Mouse (Mus musculus): ENCODE data around the gene Rxrg. TPM values are rescaled to one million over a fixed set of nuclear protein-coding genes. Genes with fewer than 3 reads are reported as not detected.

Gene Rxrg
- polyA plus RNA-seq (2014; fragmentation: Nextera tagmentation; extraction: Ambion mirVana), result 9.3 and 12.7 TPM in 2 replicates

- Histone ChIP-seq H3K4me2 (replicated peaks) (peak within 1 kb of the TSS; percentile 84), H3K9me3 (ENCODE audit: control insufficient read depth, low read length) (no peaks in the 10 kb centered on the region)
- DNase-seq (ENCODE audit: low spot score), result peak; percentile 66
These were observed at the start of gene Rxrg for GRCm38 (mm10) chr1:167598255-167599081. TSS of gene Rxrg (plus strand) at chr1:167598384.

GRCm38 (mm10) chr1:167549324-167549723 lies 48.9 kb upstream of the Rxrg start:
- Histone ChIP-seq H3K4me2 (replicated peaks) (no peak overlapping the region), H3K36me3 (replicated peaks; ENCODE audit: control insufficient read depth, insufficient read depth) (no peaks in the 10 kb centered on the region), H3K4me3 (replicated peaks; ENCODE audit: low read length) (no peak overlapping the region), H3K9me3 (ENCODE audit: control insufficient read depth, low read length) (no peaks in the 10 kb centered on the region), H3K27me3 (ENCODE audit: control insufficient read depth, insufficient read depth, low read length) (no peaks in the 10 kb centered on the region), H3K9ac (no peak overlapping the region), H3K4me1 (replicated peaks; ENCODE audit: control insufficient read depth, insufficient read depth, low read length) (0 out of 2 replicates have a peak, but pooled peaks cover 2% of the 10 kb centered on the region), H3K27ac (no peak overlapping the region)
- no peak for ATAC-seq (ENCODE audit: low FRiP score)
- 63% methylated on average over 6 of the region's 6 CpGs for WGBS
- DNase-seq (ENCODE audit: low spot score), result no peak

More at GRCm38 (mm10) chr1:167598255-167599081, at the start of gene Rxrg:
- Histone ChIP-seq H3K36me3 (replicated peaks; ENCODE audit: control insufficient read depth, insufficient read depth) (no peaks in the 10 kb centered on the region), H3K27me3 (ENCODE audit: control insufficient read depth, insufficient read depth, low read length) (peaks cover 9% of the 10 kb centered on the region), H3K27ac (peak within 1 kb of the TSS; percentile 69), H3K4me3 (replicated peaks; ENCODE audit: low read length) (peak within 1 kb of the TSS; percentile 40), H3K4me1 (replicated peaks; ENCODE audit: control insufficient read depth, insufficient read depth, low read length) (peaks cover 18% of the 10 kb centered on the region), H3K9ac (peak within 1 kb of the TSS; percentile 60)
- WGBS, result under 1% methylated on average over 40 of the region's 40 CpGs
- ATAC-seq (ENCODE audit: low FRiP score), result peak; percentile 84

GRCm38 (mm10) chr1:167551601-167552000 lies 46.6 kb upstream of the Rxrg start:
- Histone ChIP-seq H3K27ac (no peak overlapping the region), H3K27me3 (ENCODE audit: control insufficient read depth, insufficient read depth, low read length) (no peaks in the 10 kb centered on the region), H3K9ac (no peak overlapping the region), H3K4me1 (replicated peaks; ENCODE audit: control insufficient read depth, insufficient read depth, low read length) (0 out of 2 replicates have a peak, but pooled peaks cover 2% of the 10 kb centered on the region), H3K4me3 (replicated peaks; ENCODE audit: low read length) (no peak overlapping the region), H3K9me3 (ENCODE audit: control insufficient read depth, low read length) (no peaks in the 10 kb centered on the region), H3K36me3 (replicated peaks; ENCODE audit: control insufficient read depth, insufficient read depth) (no peaks in the 10 kb centered on the region), H3K4me2 (replicated peaks) (no peak overlapping the region)
- ATAC-seq (ENCODE audit: low FRiP score) (no peak), DNase-seq (ENCODE audit: low spot score) (no peak)
- 41% methylated on average over 5 of the region's 5 CpGs for WGBS

- no peaks in the 10 kb centered on the region for H3K27me3 ChIP-seq (ENCODE audit: control insufficient read depth, insufficient read depth, low read length)
- no peaks in the 10 kb centered on the region for H3K9me3 ChIP-seq (ENCODE audit: control insufficient read depth, low read length)
- H3K27ac ChIP-seq, result no peak overlapping the region
- DNase-seq (ENCODE audit: low spot score), result no peak
- no peak overlapping the region for H3K9ac ChIP-seq
- 57% methylated on average over 6 of the region's 6 CpGs for WGBS
- no peak for ATAC-seq (ENCODE audit: low FRiP score)
- 0 out of 2 replicates have a peak, but pooled peaks cover 2% of the 10 kb centered on the region for H3K4me1 ChIP-seq (replicated peaks; ENCODE audit: control insufficient read depth, insufficient read depth, low read length)
- no peak overlapping the region for H3K4me2 ChIP-seq (replicated peaks)
- no peaks in the 10 kb centered on the region for H3K36me3 ChIP-seq (replicated peaks; ENCODE audit: control insufficient read depth, insufficient read depth)
- no peak overlapping the region for H3K4me3 ChIP-seq (replicated peaks; ENCODE audit: low read length)
These were observed 44.1 kb upstream of the Rxrg start for GRCm38 (mm10) chr1:167553959-167554526.

GRCm38 (mm10) chr1:167566571-167566970 lies 31.6 kb upstream of the Rxrg start:
- no peaks in the 10 kb centered on the region for H3K36me3 ChIP-seq (replicated peaks; ENCODE audit: control insufficient read depth, insufficient read depth)
- no peak overlapping the region for H3K4me3 ChIP-seq (replicated peaks; ENCODE audit: low read length)
- no peak for ATAC-seq (ENCODE audit: low FRiP score)
- 66% methylated on average over 2 of the region's 2 CpGs for WGBS
- DNase-seq (ENCODE audit: low spot score), result no peak
- no peak overlapping the region for H3K4me2 ChIP-seq (replicated peaks)
- H3K4me1 ChIP-seq (replicated peaks; ENCODE audit: control insufficient read depth, insufficient read depth, low read length), result 0 out of 2 replicates have a peak, but pooled peaks cover 4% of the 10 kb centered on the region
- H3K27me3 ChIP-seq (ENCODE audit: control insufficient read depth, insufficient read depth, low read length), result no peaks in the 10 kb centered on the region
- H3K9me3 ChIP-seq (ENCODE audit: control insufficient read depth, low read length), result no peaks in the 10 kb centered on the region
- H3K9ac ChIP-seq, result no peak overlapping the region
- H3K27ac ChIP-seq, result no peak overlapping the region

GRCm38 (mm10) chr1:167579131-167579530 lies 19.1 kb upstream of the Rxrg start:
- H3K4me2 ChIP-seq (replicated peaks), result no peak overlapping the region
- H3K27me3 ChIP-seq (ENCODE audit: control insufficient read depth, insufficient read depth, low read length), result no peaks in the 10 kb centered on the region
- DNase-seq (ENCODE audit: low spot score) (no peak), ATAC-seq (ENCODE audit: low FRiP score) (no peak)
- 83% methylated on average over 3 of the region's 3 CpGs for WGBS
- H3K4me1 ChIP-seq (replicated peaks; ENCODE audit: control insufficient read depth, insufficient read depth, low read length), result peaks cover 6% of the 10 kb centered on the region; the same call in 1 of the 2 replicates
- no peak overlapping the region for H3K27ac ChIP-seq
- no peak overlapping the region for H3K4me3 ChIP-seq (replicated peaks; ENCODE audit: low read length)
- H3K36me3 ChIP-seq (replicated peaks; ENCODE audit: control insufficient read depth, insufficient read depth), result no peaks in the 10 kb centered on the region
- H3K9me3 ChIP-seq (ENCODE audit: control insufficient read depth, low read length), result no peaks in the 10 kb centered on the region
- no peak overlapping the region for H3K9ac ChIP-seq

GRCm38 (mm10) chr1:167583195-167583594 lies 15.0 kb upstream of the Rxrg start:
- no peaks in the 10 kb centered on the region for H3K9me3 ChIP-seq (ENCODE audit: control insufficient read depth, low read length)
- H3K4me1 ChIP-seq (replicated peaks; ENCODE audit: control insufficient read depth, insufficient read depth, low read length), result peaks cover 7% of the 10 kb centered on the region; the same call in 1 of the 2 replicates
- DNase-seq (ENCODE audit: low spot score) (no peak), ATAC-seq (ENCODE audit: low FRiP score) (no peak)
- WGBS, result 64% methylated on average over 6 of the region's 6 CpGs
- H3K36me3 ChIP-seq (replicated peaks; ENCODE audit: control insufficient read depth, insufficient read depth), result no peaks in the 10 kb centered on the region
- H3K27me3 ChIP-seq (ENCODE audit: control insufficient read depth, insufficient read depth, low read length), result no peaks in the 10 kb centered on the region
- H3K4me2 ChIP-seq (replicated peaks), result no peak overlapping the region
- no peak overlapping the region for H3K27ac ChIP-seq
- no peak overlapping the region for H3K9ac ChIP-seq
- no peak overlapping the region for H3K4me3 ChIP-seq (replicated peaks; ENCODE audit: low read length)

- no peak overlapping the region for H3K4me3 ChIP-seq (replicated peaks; ENCODE audit: low read length)
- no peaks in the 10 kb centered on the region for H3K9me3 ChIP-seq (ENCODE audit: control insufficient read depth, low read length)
- H3K36me3 ChIP-seq (replicated peaks; ENCODE audit: control insufficient read depth, insufficient read depth), result no peaks in the 10 kb centered on the region
- peak; percentile 75; the same call in 1 of the 2 replicates for ATAC-seq (ENCODE audit: low FRiP score)
- peaks cover 7% of the 10 kb centered on the region; the same call in 1 of the 2 replicates for H3K4me1 ChIP-seq (replicated peaks; ENCODE audit: control insufficient read depth, insufficient read depth, low read length)
- DNase-seq (ENCODE audit: low spot score), result no peak
- no peak overlapping the region for H3K27ac ChIP-seq
- 21% methylated on average over 12 of the region's 12 CpGs for whole genome bisulfite sequencing
- H3K4me2 ChIP-seq (replicated peaks), result no peak overlapping the region
- H3K9ac ChIP-seq, result no peak overlapping the region
- H3K27me3 ChIP-seq (ENCODE audit: control insufficient read depth, insufficient read depth, low read length), result no peaks in the 10 kb centered on the region
These were observed 14.3 kb upstream of the Rxrg start for GRCm38 (mm10) chr1:167583888-167584287.

GRCm38 (mm10) chr1:167588747-167589558 lies 9.2 kb upstream of the Rxrg start:
- Histone ChIP-seq H3K27ac (no peak overlapping the region), H3K4me2 (replicated peaks) (no peak overlapping the region), H3K36me3 (replicated peaks; ENCODE audit: control insufficient read depth, insufficient read depth) (no peaks in the 10 kb centered on the region), H3K9me3 (ENCODE audit: control insufficient read depth, low read length) (no peaks in the 10 kb centered on the region), H3K9ac (no peak overlapping the region), H3K27me3 (ENCODE audit: control insufficient read depth, insufficient read depth, low read length) (no peaks in the 10 kb centered on the region), H3K4me3 (replicated peaks; ENCODE audit: low read length) (no peak overlapping the region), H3K4me1 (replicated peaks; ENCODE audit: control insufficient read depth, insufficient read depth, low read length) (peaks cover 2% of the 10 kb centered on the region; the same call in 1 of the 2 replicates)
- ATAC-seq (ENCODE audit: low FRiP score), result no peak
- WGBS, result 92% methylated on average over 16 of the region's 16 CpGs
- no peak for DNase-seq (ENCODE audit: low spot score)

Measured in hindbrain, embryonic 14.5 days (tissue).